Mouse (Mus musculus) cerebellum, adult 9-11 months (tissue): ENCODE results near the gene Aox4.

Experiments used
- DNase-seq: peaks from one replicate; pipeline ENCODE4 v3.0.0; 2022

Gene Aox4

GRCm38 (mm10) chr1:58248518-58248917, 38.3 kb downstream of the Aox4 start:
- no peak for DNase-seq

- DNase-seq: no peak
Observed at GRCm38 (mm10) chr1:58253466-58253865, 43.3 kb downstream of the Aox4 start.

GRCm38 (mm10) chr1:58257195-58257991, 47.2 kb downstream of the Aox4 start:
- DNase-seq: no peak

- no peak for DNase-seq
Observed at GRCm38 (mm10) chr1:58260311-58260710, 50.1 kb downstream of the Aox4 start.

GRCm38 (mm10) chr1:58268231-58268630, 58.0 kb downstream of the Aox4 start:
- no peak for DNase-seq

- peak; percentile 4 for DNase-seq
Observed at GRCm38 (mm10) chr1:58270807-58271569, 60.8 kb downstream of the Aox4 start.

GRCm38 (mm10) chr1:58275879-58276278, 65.7 kb downstream of the Aox4 start:
- DNase-seq: no peak

GRCm38 (mm10) chr1:58278026-58278425, 67.8 kb downstream of the Aox4 start, which contains the start of gene Aox2:
Gene Aox2 (plus strand): TSS chr1:58278326.
- DNase-seq: no peak

- no peak for DNase-seq
Observed at GRCm38 (mm10) chr1:58278513-58278912, 68.3 kb downstream of the Aox4 start.

GRCm38 (mm10) chr1:58280381-58280780, 70.2 kb downstream of the Aox4 start:
- DNase-seq: no peak

GRCm38 (mm10) chr1:58280939-58281624, 70.9 kb downstream of the Aox4 start:
- no peak for DNase-seq

GRCm38 (mm10) chr1:58281625-58281988, 71.4 kb downstream of the Aox4 start:
- no peak for DNase-seq

GRCm38 (mm10) chr1:58284505-58284904, 74.3 kb downstream of the Aox4 start:
- no peak for DNase-seq

GRCm38 (mm10) chr1:58288091-58288490, 77.9 kb downstream of the Aox4 start:
- no peak for DNase-seq

GRCm38 (mm10) chr1:58289863-58290469, 79.8 kb downstream of the Aox4 start:
- no peak for DNase-seq

- no peak for DNase-seq
Observed at GRCm38 (mm10) chr1:58291394-58292300, 81.5 kb downstream of the Aox4 start.

GRCm38 (mm10) chr1:58294730-58295129, 84.5 kb downstream of the Aox4 start:
- no peak for DNase-seq

GRCm38 (mm10) chr1:58296278-58296677, 86.1 kb downstream of the Aox4 start:
- peak; percentile 22 for DNase-seq

GRCm38 (mm10) chr1:58296821-58297220, 86.6 kb downstream of the Aox4 start:
- DNase-seq: no peak

GRCm38 (mm10) chr1:58298347-58298746, 88.2 kb downstream of the Aox4 start:
- no peak for DNase-seq

- no peak for DNase-seq
Observed at GRCm38 (mm10) chr1:58301073-58301472, 90.9 kb downstream of the Aox4 start.

- DNase-seq: no peak
Observed at GRCm38 (mm10) chr1:58302015-58302414, 91.8 kb downstream of the Aox4 start.
